Mouse (Mus musculus): Measurements from ENCODE around the gene Grm6. TPM values are rescaled to one million over a fixed set of nuclear protein-coding genes. Genes with fewer than 3 reads are reported as not detected.

The Grm6 gene
- polyA plus RNA-seq, 1 experiment from 2014 or later: not detected

Other genes with a start within 250 kb of the Grm6 start
- 7.1 and 9.0 TPM in 2 replicates for gene Adamts2, start 248.6 kb upstream of the Grm6 start, polyA plus RNA-seq (2016; fragmentation: Nextera tagmentation; extraction: Ambion mirVana)
- 51.8 and 59.3 TPM in 2 replicates for gene Zfp354c, start 23.0 kb upstream of the Grm6 start, polyA plus RNA-seq (2016; fragmentation: Nextera tagmentation; extraction: Ambion mirVana)
- gene Zfp879, start 9.1 kb upstream of the Grm6 start, polyA plus RNA-seq (2016; fragmentation: Nextera tagmentation; extraction: Ambion mirVana): 0.75 and 0.79 TPM in 2 replicates
- 14.1 and 15.5 TPM in 2 replicates for gene Zfp454, start 37.0 kb downstream of the Grm6 start, polyA plus RNA-seq (2016; fragmentation: Nextera tagmentation; extraction: Ambion mirVana)
- 35.0 and 37.3 TPM in 2 replicates for gene Zfp2, start 65.5 kb downstream of the Grm6 start, polyA plus RNA-seq (2016; fragmentation: Nextera tagmentation; extraction: Ambion mirVana)
- 1.4 and 3.1 TPM in 2 replicates for gene Zfp354b, start 80.9 kb downstream of the Grm6 start, polyA plus RNA-seq (2016; fragmentation: Nextera tagmentation; extraction: Ambion mirVana)
- not detected in 2 replicates for gene 4933414I15Rik, start 93.1 kb downstream of the Grm6 start, polyA plus RNA-seq (2016; fragmentation: Nextera tagmentation; extraction: Ambion mirVana)
- gene Prop1, start 103.1 kb downstream of the Grm6 start, polyA plus RNA-seq (2016; fragmentation: Nextera tagmentation; extraction: Ambion mirVana): not detected in 2 replicates
- gene Olfr1378, start 115.8 kb downstream of the Grm6 start, polyA plus RNA-seq (2016; fragmentation: Nextera tagmentation; extraction: Ambion mirVana): not detected in 2 replicates
- gene Olfr1377, start 131.3 kb downstream of the Grm6 start, polyA plus RNA-seq (2016; fragmentation: Nextera tagmentation; extraction: Ambion mirVana): not detected in 2 replicates
- not detected in 2 replicates for gene Olfr51, start 152.9 kb downstream of the Grm6 start, polyA plus RNA-seq (2016; fragmentation: Nextera tagmentation; extraction: Ambion mirVana)
- not detected in 2 replicates for gene Olfr54, start 163.6 kb downstream of the Grm6 start, polyA plus RNA-seq (2016; fragmentation: Nextera tagmentation; extraction: Ambion mirVana)
- not detected in 2 replicates for gene Olfr1375, start 197.4 kb downstream of the Grm6 start, polyA plus RNA-seq (2016; fragmentation: Nextera tagmentation; extraction: Ambion mirVana)
- 10.1 and 10.3 TPM in 2 replicates for gene Zfp354a, start 208.6 kb downstream of the Grm6 start, polyA plus RNA-seq (2016; fragmentation: Nextera tagmentation; extraction: Ambion mirVana)